Mouse (Mus musculus) induced T-regulatory cell, adult 2 months (primary cell): ENCODE results near the gene Acsm4.

Experiments
- DNase-seq: peaks from one replicate; pipeline ENCODE4 v3.0.0-alpha.2; 2012; ENCODE audit warnings: low read depth

Acsm4 gene

DNA sequence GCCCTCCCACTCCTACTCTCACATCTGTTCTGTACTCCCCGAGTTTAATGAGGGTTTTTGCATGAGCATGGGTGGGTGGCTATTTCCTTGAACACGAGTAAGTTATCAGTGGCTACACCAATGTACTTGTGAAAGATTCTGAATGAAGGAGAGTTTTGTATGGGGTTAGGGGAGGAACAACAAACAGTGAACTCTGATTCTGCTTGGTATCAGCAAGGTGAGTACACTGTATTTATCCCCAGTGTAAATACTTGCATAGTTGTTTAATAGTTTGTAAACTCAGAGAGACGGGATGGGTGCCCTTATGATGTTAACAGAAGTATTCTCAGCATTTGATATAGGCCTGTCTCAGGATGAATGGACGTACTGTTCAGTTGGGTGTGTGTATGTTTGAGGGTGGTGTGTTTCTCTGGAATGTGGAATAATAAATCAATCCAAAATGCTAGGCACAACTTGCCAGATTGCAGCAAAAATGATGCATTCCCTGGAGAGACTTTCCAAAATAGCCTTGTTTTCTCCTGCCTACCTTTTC, 72.4 kb downstream of the Acsm4 start:
- DNase-seq, result no peak
